ENCODE assay signal across 8 mouse cellular contexts in the genomic region with DNA sequence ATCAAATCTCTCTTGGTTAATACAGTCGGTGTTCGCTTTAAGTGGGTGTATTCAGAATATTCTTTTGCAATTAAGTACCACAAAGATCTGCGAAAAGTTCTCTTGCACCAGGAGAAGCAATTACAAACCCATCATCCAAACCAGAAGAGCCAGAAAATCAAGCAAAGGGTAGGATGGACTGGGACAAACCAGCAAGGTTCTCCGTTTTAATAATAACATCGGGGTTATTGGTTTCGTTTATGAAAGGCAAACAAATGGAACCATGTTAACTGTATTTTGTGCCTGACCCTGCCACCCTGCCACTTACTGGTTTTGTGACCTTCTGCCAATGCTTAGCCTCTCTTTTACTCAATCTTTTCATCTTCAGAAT. TPM values are rescaled to one million over a fixed set of nuclear protein-coding genes. Genes with fewer than 3 reads are reported as not detected.
DNase-seq lines count a peak whose midpoint lies in the region; ATAC-seq and TF ChIP-seq lines count a peak whose summit lies in the region.

No protein-coding gene starts in this region.

- WGBS in forebrain, embryonic 11.5 days = 7% methylated on average over 6 of the region's 6 CpGs
- WGBS in intestine, embryonic 15.5 days = 23% methylated on average over 6 of the region's 6 CpGs
- 15% methylated on average over 6 of the region's 6 CpGs for WGBS in neural tube, embryonic 12.5 days

- H3K9me3 ChIP-seq in forebrain, embryonic 11.5 days (ENCODE audit: control insufficient read depth, low read length) = no peaks in the 10 kb centered on the region
- H3K9me3 ChIP-seq in intestine, embryonic 15.5 days = no peaks in the 10 kb centered on the region
- no peaks in the 10 kb centered on the region for H3K9me3 ChIP-seq in neural tube, embryonic 12.5 days

- H3K4me2 ChIP-seq in forebrain, embryonic 11.5 days (ENCODE audit: low read depth, low read length, severe bottlenecking) = peak overlapping the region; percentile 97
- H3K4me2 ChIP-seq in intestine, embryonic 15.5 days (replicated peaks) = peak overlapping the region; percentile 99
- peak overlapping the region; percentile 97 for H3K4me2 ChIP-seq in neural tube, embryonic 12.5 days (replicated peaks)

- ATAC-seq in forebrain, embryonic 11.5 days (replicated peaks; ENCODE audit: low FRiP score) = no peak
- ATAC-seq in intestine, embryonic 15.5 days = no peak
- ATAC-seq in neural tube, embryonic 12.5 days (ENCODE audit: low FRiP score, low read depth) = no peak
- ATAC-seq in inflammation-experienced regulatory T-cells, adult 6 months = no peak
- ATAC-seq in erythroid progenitor cell, adult 5-6 weeks (replicated peaks; ENCODE audit: low FRiP score, poor library complexity, severe bottlenecking) = no peak

- intact Hi-C loops in left cerebral cortex, adult 2 months (cut with DNase I) = loop anchor here (2.0 to 10.0 kb wide), 6 partner anchors 87 to 315 kb away; a partner anchor contains a TSS

- H3K4me1 ChIP-seq in forebrain, embryonic 11.5 days (replicated peaks; ENCODE audit: control insufficient read depth, insufficient read depth, low read length) = peaks cover 10% of the 10 kb centered on the region; the same call in 1 of the 2 replicates
- H3K4me1 ChIP-seq in intestine, embryonic 15.5 days (replicated peaks) = peaks cover 12% of the 10 kb centered on the region
- H3K4me1 ChIP-seq in neural tube, embryonic 12.5 days = peaks cover 8% of the 10 kb centered on the region

- peak overlapping the region; percentile 92 for H3K4me3 ChIP-seq in left cerebral cortex, adult 2 months
- H3K4me3 ChIP-seq in forebrain, embryonic 11.5 days (ENCODE audit: low read depth, low read length) = peak overlapping the region; percentile 57
- no peak overlapping the region for H3K4me3 ChIP-seq in intestine, embryonic 15.5 days (replicated peaks)
- H3K4me3 ChIP-seq in neural tube, embryonic 12.5 days = peak overlapping the region; percentile 66

- H3K27ac ChIP-seq in left cerebral cortex, adult 2 months = peak overlapping the region; percentile 95
- H3K27ac ChIP-seq in forebrain, embryonic 11.5 days (ENCODE audit: low read depth, low read length) = no peak overlapping the region
- no peak overlapping the region for H3K27ac ChIP-seq in intestine, embryonic 15.5 days
- no peak overlapping the region for H3K27ac ChIP-seq in neural tube, embryonic 12.5 days

- TF ChIP-seq CTCF in left cerebral cortex, adult 2 months (IDR thresholded peaks at IDR 0.05) = no peak

- H3K36me3 ChIP-seq in forebrain, embryonic 11.5 days (ENCODE audit: control insufficient read depth, insufficient read depth, low read length) = no peaks in the 10 kb centered on the region
- no peaks in the 10 kb centered on the region for H3K36me3 ChIP-seq in intestine, embryonic 15.5 days
- H3K36me3 ChIP-seq in neural tube, embryonic 12.5 days = no peaks in the 10 kb centered on the region

- H3K9ac ChIP-seq in forebrain, embryonic 11.5 days (ENCODE audit: low read length) = no peak overlapping the region
- no peak overlapping the region for H3K9ac ChIP-seq in intestine, embryonic 15.5 days
- H3K9ac ChIP-seq in neural tube, embryonic 12.5 days = no peak overlapping the region

- no peak for DNase-seq in left cerebral cortex, adult 2 months (ENCODE audit: extremely low spot score in 1 of 2, low spot score in 2 of 2)
- no peak for DNase-seq in left cerebral cortex, adult 8-10 months (ENCODE audit: low spot score in 2 of 2)
- DNase-seq in forebrain, embryonic 11.5 days (ENCODE audit: low spot score) = no peak
- no peak for DNase-seq in adrenal gland, adult 18-20 months (ENCODE audit: low spot score in 2 of 2)

- peaks cover 11% of the 10 kb centered on the region for H3K27me3 ChIP-seq in forebrain, embryonic 11.5 days (ENCODE audit: control insufficient read depth, insufficient read depth, low read length)
- peaks cover 24% of the 10 kb centered on the region for H3K27me3 ChIP-seq in intestine, embryonic 15.5 days (replicated peaks)
- peaks cover 26% of the 10 kb centered on the region for H3K27me3 ChIP-seq in neural tube, embryonic 12.5 days (replicated peaks)

RNA-seq across cellular contexts. Expression of a gene that starts 0.6 kb away (rescaled TPM):
- 10 to 100 TPM; 80.3 to 80.9 TPM for total RNA-seq in left cerebral cortex, adult 2 months (2021)
- 100 to 1,000 TPM in 1 of 4 experiments, 10 to 100 TPM in 3; 82.9 to 102 (median 92.0) TPM for total RNA-seq in left cerebral cortex, adult 8-10 months (2022)
- polyA plus RNA-seq in forebrain, embryonic 11.5 days (2014; fragmentation: Nextera tagmentation; extraction: Ambion mirVana) = 4.6 and 5.3 TPM in 2 replicates
- polyA plus RNA-seq in intestine, embryonic 15.5 days (2015; fragmentation: Nextera tagmentation; extraction: Ambion mirVana) = 0.43 and 1.1 TPM in 2 replicates
- 8.2 and 9.8 TPM in 2 replicates for polyA plus RNA-seq in neural tube, embryonic 12.5 days (2016; fragmentation: Nextera tagmentation; extraction: Ambion mirVana)
- polyA plus RNA-seq in inflammation-experienced regulatory T-cells, adult 6 months (2017; shearing (Covaris generic)) = 10 to 100 TPM; 13.5 to 17.4 (median 14.3) TPM
- total RNA-seq in adrenal gland, adult 18-20 months (2021) = 1 to 10 TPM; 5.5 to 8.2 TPM
- total RNA-seq in erythroid progenitor cell, adult 5-6 weeks (2015; ENCODE audit: low replicate concordance) = not detected in 2 replicates
- total RNA-seq in erythroid progenitor cell, adult 5-6 weeks (2017; ENCODE audit: low replicate concordance) = not detected in 2 replicates

Comparison
In these comparisons a context has a peak if more than half of its experiments do, and no peak if none do; other contexts are left out.
1. RNA of a gene that starts 0.6 kb away (total RNA-seq): 82.9 to 102 TPM in left cerebral cortex, adult 8-10 months and 80.3 to 80.9 TPM in left cerebral cortex, adult 2 months; 5.5 to 8.2 TPM in adrenal gland, adult 18-20 months and not detected in erythroid progenitor cell, adult 5-6 weeks; every median in the first group is over 4 times any median in the second.
2. Peak in every context shown above with its lines, with median percentiles within 50 percentile points of each other: H3K4me2 ChIP-seq.